Mouse (Mus musculus): ENCODE results near the gene Tmem131l.
A peak's percentile ranks its signal among the peaks of the same experiment; 100 is the strongest.

DNA sequence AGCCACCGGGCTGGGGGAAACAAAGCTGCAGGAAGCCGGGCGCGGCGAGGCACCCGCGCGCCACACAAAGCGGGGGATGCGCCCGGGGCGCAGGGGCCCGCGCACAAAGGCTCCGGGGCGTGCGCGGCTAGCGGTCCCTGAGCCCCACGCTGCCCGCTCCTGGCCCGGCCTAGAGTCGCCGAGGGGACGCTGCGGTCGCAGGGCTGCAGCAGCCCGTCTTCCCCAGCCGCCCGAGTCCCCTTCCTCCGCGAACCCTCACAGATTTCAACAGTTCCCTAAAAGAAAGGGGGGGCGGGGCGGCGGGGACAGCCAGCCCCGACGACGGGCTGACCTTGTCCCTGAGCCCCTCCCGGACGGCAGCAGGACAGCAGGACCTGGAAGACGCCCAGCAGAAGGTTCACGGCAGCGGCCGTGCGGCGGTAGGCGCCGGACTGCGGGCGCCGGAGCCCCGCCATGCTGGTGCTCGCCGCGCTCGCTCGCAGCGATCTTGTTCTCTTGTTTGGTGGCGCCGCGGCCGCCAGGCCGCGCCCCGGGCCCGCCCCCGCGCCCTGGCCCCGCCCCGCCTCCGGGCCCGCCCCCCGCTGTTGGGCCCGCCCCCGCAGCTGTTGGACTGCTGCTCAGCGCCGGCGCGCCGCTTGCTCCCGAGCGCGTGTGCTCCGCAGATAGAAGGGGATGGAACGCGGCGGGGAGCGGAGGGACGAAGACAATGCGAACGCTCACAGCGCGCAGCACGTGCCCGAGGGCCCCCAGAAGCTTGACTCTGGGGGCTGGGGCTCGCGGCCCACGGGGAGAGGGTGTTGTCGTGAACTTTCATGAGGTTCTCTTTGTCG is at the start of gene Tmem131l:
- TF ChIP-seq CTCF (conservative IDR thresholded peaks at IDR 0.05; ENCODE audit: insufficient read depth, insufficient read length, low read depth, low read length) (no peak), POLR2A (IDR thresholded peaks at IDR 0.05; ENCODE audit: low read depth, low read length) (peak; percentile 4)
